ENCODE assay signal across 31 mouse cellular contexts in the genomic region with DNA sequence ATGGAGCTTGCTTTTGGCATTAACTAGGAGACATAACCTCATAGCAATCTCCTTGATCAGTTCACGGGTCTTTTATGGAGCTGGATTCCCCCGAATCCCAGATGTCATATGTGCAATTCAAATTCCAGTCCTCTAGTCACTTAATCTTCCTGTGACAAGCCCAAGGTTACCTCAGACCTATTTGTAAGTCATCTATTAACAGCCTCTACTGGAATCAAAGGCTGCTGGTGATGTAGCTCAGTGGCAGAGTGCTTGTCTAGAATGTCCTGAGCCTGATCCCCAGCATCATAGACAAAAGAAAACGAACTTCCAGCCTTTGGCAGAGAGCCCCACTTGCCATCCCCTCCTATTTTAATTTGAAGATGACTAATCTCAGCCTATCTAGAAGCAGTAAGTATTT.
"Had no signal": no experiment of that assay in that cellular context is flagged by ENCODE, and none has a peak within 500 bp of the region (broad histone marks: within the 10 kb centered on the region; RNA-seq: fewer than 3 reads in every experiment).

No protein-coding gene starts in this region.

- H3K4me1 ChIP-seq: limb, embryonic 10.5 days; limb, embryonic 12.5 days; limb, embryonic 13.5 days; limb, embryonic 15.5 days; lung, embryonic 15.5 days; megakaryocyte, embryonic 14.5 days; midbrain, embryonic 10.5 days; midbrain, embryonic 12.5 days; midbrain, embryonic 13.5 days; midbrain, embryonic 15.5 days had no signal

- H3K36me3 ChIP-seq: limb, embryonic 10.5 days; limb, embryonic 12.5 days; limb, embryonic 13.5 days; limb, embryonic 15.5 days; liver, embryonic 12.5 days; liver, embryonic 13.5 days; liver, embryonic 15.5 days; lung, embryonic 15.5 days; midbrain, embryonic 10.5 days; midbrain, embryonic 12.5 days; midbrain, embryonic 13.5 days; midbrain, embryonic 15.5 days had no signal

- H3K4me3 ChIP-seq: limb, embryonic 10.5 days; limb, embryonic 12.5 days; limb, embryonic 13.5 days; limb, embryonic 15.5 days; liver, embryonic 12.5 days; liver, embryonic 13.5 days; liver, embryonic 15.5 days; lung, embryonic 15.5 days; megakaryocyte, embryonic 14.5 days; midbrain, embryonic 10.5 days; midbrain, embryonic 12.5 days; midbrain, embryonic 13.5 days; midbrain, embryonic 15.5 days; myocyte had no signal

- H3K27ac ChIP-seq: limb, embryonic 10.5 days; limb, embryonic 12.5 days; limb, embryonic 13.5 days; limb, embryonic 15.5 days; liver, embryonic 12.5 days; liver, embryonic 13.5 days; liver, embryonic 14.5 days; liver, embryonic 15.5 days; lung, embryonic 15.5 days; macrophage; midbrain, embryonic 10.5 days; midbrain, embryonic 12.5 days; midbrain, embryonic 13.5 days; midbrain, embryonic 15.5 days had no signal

- H3K9ac ChIP-seq: limb, embryonic 12.5 days; limb, embryonic 13.5 days; limb, embryonic 15.5 days; liver, embryonic 12.5 days; liver, embryonic 13.5 days; liver, embryonic 14.5 days; liver, embryonic 15.5 days; liver, postnatal 0 days; lung, embryonic 14.5 days; lung, embryonic 15.5 days; midbrain, embryonic 12.5 days; midbrain, embryonic 13.5 days; midbrain, embryonic 15.5 days had no signal

- ATAC-seq: liver, embryonic 12.5 days; liver, postnatal 0 days; lung, postnatal 0 days; midbrain, embryonic 13.5 days; midbrain, embryonic 15.5 days; midbrain, embryonic 16.5 days had no signal

- H3K27me3 ChIP-seq: limb, embryonic 12.5 days; limb, embryonic 13.5 days; limb, embryonic 15.5 days; liver, embryonic 12.5 days; liver, embryonic 13.5 days; liver, embryonic 15.5 days; lung, embryonic 15.5 days; midbrain, embryonic 12.5 days; midbrain, embryonic 13.5 days; midbrain, embryonic 15.5 days had no signal

- H3K9me3 ChIP-seq: limb, embryonic 10.5 days; limb, embryonic 12.5 days; limb, embryonic 13.5 days; limb, embryonic 15.5 days; liver, embryonic 12.5 days; liver, embryonic 13.5 days; liver, embryonic 15.5 days; lung, embryonic 15.5 days; megakaryocyte, embryonic 14.5 days; midbrain, embryonic 10.5 days; midbrain, embryonic 12.5 days; midbrain, embryonic 13.5 days; midbrain, embryonic 15.5 days had no signal

- DNase-seq: left cerebral cortex, postnatal 4 days; liver; liver, embryonic 13.5 days; liver, postnatal 0 days; lung, adult 18-20 months; lung, adult 2 months; lung, embryonic 14.5 days; lung, postnatal 10 days; lung, postnatal 14 days; lung, postnatal 36 days; lung, postnatal 4 days; midbrain, embryonic 14.5 days had no signal

- H3K4me2 ChIP-seq: limb, embryonic 12.5 days; limb, embryonic 13.5 days; limb, embryonic 15.5 days; liver, embryonic 11.5 days; liver, embryonic 12.5 days; liver, embryonic 13.5 days; liver, embryonic 15.5 days; lung, embryonic 14.5 days; lung, embryonic 15.5 days; midbrain, embryonic 11.5 days; midbrain, embryonic 12.5 days; midbrain, embryonic 13.5 days; midbrain, embryonic 15.5 days had no signal
